Comparison of ENCODE assay signal across 9 mouse cellular contexts in genomic region chr13:94175379-94176050, GRCm38 (mm10).
A peak's percentile ranks its signal among the peaks of the same experiment; 100 is the strongest.
DNase-seq lines count a peak whose midpoint lies in the region; ATAC-seq and TF ChIP-seq lines count a peak whose summit lies in the region.
"Had no signal": no experiment of that assay in that cellular context is flagged by ENCODE, and none has a peak within 500 bp of the region (broad histone marks: within the 10 kb centered on the region; RNA-seq: fewer than 3 reads in every experiment).

No protein-coding gene starts in this region.

- no peak for TF ChIP-seq CTCF in bone marrow macrophage, adult 2 months (IDR thresholded peaks at IDR 0.05; ENCODE audit: low read depth, low read length)
- no peak for TF ChIP-seq CTCF in forebrain, postnatal 0 days (IDR thresholded peaks at IDR 0.05; ENCODE audit: low read depth)

- H3K27me3 ChIP-seq in heart, embryonic 12.5 days (replicated peaks), result no peaks in the 10 kb centered on the region
- no peaks in the 10 kb centered on the region for H3K27me3 ChIP-seq in forebrain, postnatal 0 days (ENCODE audit: insufficient read depth, low read length)
- H3K27me3 ChIP-seq: CH12.LX had no signal

- H3K4me2 ChIP-seq in heart, embryonic 12.5 days, result peak overlapping the region; percentile 95
- peak overlapping the region; percentile 98 for H3K4me2 ChIP-seq in forebrain, postnatal 0 days (ENCODE audit: low read depth)

- no peak overlapping the region for H3K27ac ChIP-seq in heart, embryonic 12.5 days (ENCODE audit: poor library complexity, severe bottlenecking)
- H3K27ac ChIP-seq in bone marrow macrophage, adult 2 months (ENCODE audit: insufficient read depth, low read depth, low read length), result peak overlapping the region; percentile 92
- no peak overlapping the region for H3K27ac ChIP-seq in forebrain, postnatal 0 days (ENCODE audit: low read depth, low read length)

- peaks cover 52% of the 10 kb centered on the region for H3K4me1 ChIP-seq in heart, embryonic 12.5 days (replicated peaks)
- peaks cover 54% of the 10 kb centered on the region for H3K4me1 ChIP-seq in bone marrow macrophage, adult 2 months (ENCODE audit: control insufficient read depth, insufficient read depth, low read length)
- peaks cover 7% of the 10 kb centered on the region; the same call in 1 of the 2 replicates for H3K4me1 ChIP-seq in forebrain, postnatal 0 days (ENCODE audit: insufficient read depth)

- ATAC-seq in heart, embryonic 12.5 days (ENCODE audit: insufficient number of reproducible peaks, low FRiP score), result no peak
- ATAC-seq in forebrain, postnatal 0 days, result no peak
- ATAC-seq in megakaryocyte-erythroid progenitor cell, adult 5-6 weeks (replicated peaks; ENCODE audit: low FRiP score, low TSS enrichment, poor library complexity, severe bottlenecking), result peak; percentile 62

- TF ChIP-seq POLR2A in bone marrow macrophage, adult 2 months (IDR thresholded peaks at IDR 0.05; ENCODE audit: borderline replicate concordance, low read depth, low read length), result 0 out of 2 replicates have a peak, but pooled peaks have one; percentile 45

- DNase-seq in heart, postnatal 4 days, result no peak
- DNase-seq in forebrain, postnatal 0 days, result no peak
- DNase-seq in urinary bladder, postnatal 25 days (ENCODE audit: low spot score), result no peak
- DNase-seq in lung, postnatal 4 days, result no peak
- DNase-seq in urinary bladder, postnatal 36 days (ENCODE audit: low spot score in 2 of 2), result no peak

- peak overlapping the region; percentile 57; the same call in 1 of the 2 replicates for H3K4me3 ChIP-seq in heart, embryonic 12.5 days
- H3K4me3 ChIP-seq in bone marrow macrophage, adult 2 months (ENCODE audit: insufficient read depth, low read length), result peak overlapping the region; percentile 96
- 0 out of 2 replicates have a peak overlapping the region, but pooled peaks have one; percentile 48 for H3K4me3 ChIP-seq in forebrain, postnatal 0 days (ENCODE audit: low read depth, low read length)

- H3K9ac ChIP-seq in heart, embryonic 12.5 days, result 0 out of 2 replicates have a peak overlapping the region, but pooled peaks have one; percentile 32
- H3K9ac ChIP-seq in forebrain, postnatal 0 days, result no peak overlapping the region

- H3K9me3 ChIP-seq in heart, embryonic 12.5 days (replicated peaks), result no peaks in the 10 kb centered on the region
- no peaks in the 10 kb centered on the region for H3K9me3 ChIP-seq in forebrain, postnatal 0 days (ENCODE audit: low read length)

- 36% methylated on average over 6 of the region's 6 CpGs for WGBS in heart, embryonic 12.5 days
- WGBS in forebrain, postnatal 0 days, result 65% methylated on average over 6 of the region's 6 CpGs

- 0 out of 2 replicates have a peak, but pooled peaks cover 7% of the 10 kb centered on the region for H3K36me3 ChIP-seq in heart, embryonic 12.5 days
- no peaks in the 10 kb centered on the region for H3K36me3 ChIP-seq in forebrain, postnatal 0 days (ENCODE audit: insufficient read depth)
